Mouse (Mus musculus) embryonic fibroblast, embryonic 13.5 days (primary cell): ENCODE data around the gene Map4k3.

ENCODE experiments used
- CTCF ChIP-seq: IDR thresholded peaks from 2 replicates; pipeline ENCODE4 v1.5.1; 2011; ENCODE audit warnings: mild to moderate bottlenecking, control low read depth, low read length, moderate library complexity, borderline replicate concordance; ENCODE audit not compliant: insufficient read depth
- POLR2A ChIP-seq: IDR thresholded peaks from 2 replicates; pipeline ENCODE4 v1.6.1; 2011; ENCODE audit warnings: low read depth, mild to moderate bottlenecking, control low read depth, low read length, moderate library complexity

DNA sequence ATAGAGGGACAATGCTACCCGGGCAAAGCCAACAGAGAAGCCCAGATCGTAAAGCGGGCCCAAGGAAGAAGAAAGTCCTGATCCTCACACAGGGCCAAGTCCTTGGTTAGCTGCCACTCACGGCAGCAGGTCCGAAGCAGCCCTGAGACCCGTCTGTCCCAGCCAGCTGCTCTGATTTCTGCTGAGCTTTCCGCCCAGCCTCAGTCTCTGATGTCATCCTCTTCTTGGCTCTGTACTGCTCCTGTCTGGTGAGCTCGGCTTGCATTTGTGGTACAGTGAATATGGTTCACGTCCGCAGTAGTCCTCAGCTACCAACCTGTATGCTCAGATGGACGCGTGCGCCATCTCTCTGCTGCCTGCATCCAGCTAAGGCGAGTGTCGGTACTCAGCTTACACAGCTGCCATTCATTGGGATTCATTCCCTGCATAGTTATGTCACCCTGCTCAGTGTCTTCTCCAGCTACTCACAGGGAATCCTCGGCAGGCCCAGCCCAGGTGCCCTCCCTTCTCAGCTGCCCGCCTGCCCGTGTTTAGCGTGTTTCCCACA, 125.1 kb downstream of the Map4k3 start:
- TF ChIP-seq CTCF = no peak
- no peak for TF ChIP-seq POLR2A
